Mouse (Mus musculus) liver, adult (tissue): ENCODE results near the gene Usp12.

Experiments
- GATA4 ChIP-seq: IDR thresholded peaks from 2 replicates; pipeline ENCODE4 v1.6.1; 2014; ENCODE audit warnings: mild to moderate bottlenecking, low read length; ENCODE audit not compliant: insufficient replicate concordance

The Usp12 gene

GRCm38 (mm10) chr5:146733888-146734640, 60.7 kb downstream of the Usp12 start:
- TF ChIP-seq GATA4 = no peak

GRCm38 (mm10) chr5:146733372-146733771, 61.4 kb downstream of the Usp12 start:
- no peak for TF ChIP-seq GATA4

DNA sequence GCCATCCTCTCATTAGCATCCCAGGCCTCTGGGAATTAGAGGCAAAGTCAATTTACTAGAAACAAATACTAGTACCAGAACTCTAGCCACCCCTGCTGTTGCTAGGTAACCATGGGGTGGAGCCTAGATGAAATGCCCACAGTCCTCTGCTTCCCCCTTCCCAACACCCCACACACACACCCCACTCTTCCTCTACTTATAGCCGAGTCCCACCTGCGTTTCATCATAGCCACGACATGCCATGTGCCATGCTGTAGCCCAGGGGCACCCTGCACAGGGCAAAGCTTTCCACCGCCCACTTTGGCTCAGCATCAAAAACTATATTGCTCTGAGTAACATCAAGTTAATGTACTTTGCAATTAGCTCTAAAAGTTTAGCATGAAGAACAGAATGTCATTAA, 67.8 kb downstream of the Usp12 start:
- TF ChIP-seq GATA4 = no peak

DNA sequence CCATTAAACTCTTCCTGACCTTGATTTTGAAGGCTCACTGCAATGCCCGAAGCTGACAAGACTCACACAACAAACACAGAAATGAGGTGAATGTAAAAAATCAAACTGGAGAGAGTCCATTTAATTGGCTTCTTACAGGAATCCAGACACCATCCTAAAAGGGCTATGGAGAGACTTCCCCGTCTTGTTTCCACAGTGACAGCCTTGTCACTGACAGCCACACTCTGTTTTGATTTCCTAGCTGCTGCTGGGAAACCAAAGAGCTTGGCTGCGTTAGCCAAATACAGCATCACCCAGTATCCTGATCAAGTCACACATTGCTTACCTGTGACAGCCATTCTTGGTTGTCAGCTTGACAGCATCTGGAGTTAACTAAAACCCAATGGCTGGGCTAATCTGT, 69.8 kb downstream of the Usp12 start:
- no peak for TF ChIP-seq GATA4

DNA sequence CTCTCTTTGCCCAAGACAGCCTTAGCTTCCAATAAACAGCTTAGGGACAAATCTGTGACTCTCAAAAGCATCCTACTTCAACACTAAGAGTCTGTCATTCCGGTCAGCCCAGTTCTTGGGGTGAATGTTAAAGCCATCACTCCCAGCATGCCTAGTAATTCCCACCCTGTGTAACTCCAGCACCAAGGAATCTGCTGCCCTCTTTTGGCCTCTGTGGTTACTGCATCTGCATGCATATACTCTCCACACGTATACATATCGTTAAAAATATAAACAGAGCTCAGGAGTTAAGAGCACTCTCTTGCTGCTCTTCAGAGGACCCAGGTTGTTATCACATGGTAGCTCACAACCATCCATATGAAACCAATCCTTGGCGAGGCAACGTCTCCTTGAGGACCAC, 71.4 kb downstream of the Usp12 start:
- no peak for TF ChIP-seq GATA4

GRCm38 (mm10) chr5:146722226-146722625, 72.6 kb downstream of the Usp12 start:
- no peak for TF ChIP-seq GATA4

DNA sequence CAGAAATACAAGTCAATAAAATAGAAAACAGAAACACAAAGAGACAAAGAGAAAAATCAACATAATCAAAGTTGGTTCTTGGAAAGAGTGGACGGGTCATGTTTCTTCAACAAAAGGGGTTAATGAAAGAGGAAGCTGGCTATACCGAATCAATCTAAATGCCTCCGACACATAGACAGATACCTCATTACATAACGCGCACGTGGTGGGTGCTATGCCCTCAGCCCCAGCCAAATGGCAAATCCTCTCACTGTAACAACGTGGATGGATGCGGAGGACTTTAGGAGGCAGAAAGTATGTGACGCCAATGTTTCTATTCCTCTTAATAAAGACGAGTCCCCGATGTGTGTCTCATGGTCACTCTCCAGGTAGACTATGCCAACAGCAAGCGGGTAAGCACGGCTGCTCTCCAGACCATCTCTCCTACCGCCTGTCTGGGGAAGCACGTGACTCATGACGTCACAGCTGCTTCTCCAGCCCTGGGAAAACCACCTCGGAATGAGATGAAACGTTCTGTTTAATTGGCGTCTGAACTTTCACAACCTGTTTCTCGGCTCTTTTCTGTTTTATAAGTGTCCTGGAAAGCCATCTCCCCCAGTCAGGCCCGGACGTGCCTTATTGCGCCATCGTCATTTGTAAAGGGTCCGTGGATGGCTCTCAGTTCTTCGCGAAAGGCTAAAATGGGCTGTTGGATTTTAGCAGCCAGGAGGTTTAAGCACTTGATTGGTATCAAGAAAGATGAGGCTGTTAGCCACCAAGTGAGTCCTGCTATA, 75.0 kb downstream of the Usp12 start:
- TF ChIP-seq GATA4 = no peak

DNA sequence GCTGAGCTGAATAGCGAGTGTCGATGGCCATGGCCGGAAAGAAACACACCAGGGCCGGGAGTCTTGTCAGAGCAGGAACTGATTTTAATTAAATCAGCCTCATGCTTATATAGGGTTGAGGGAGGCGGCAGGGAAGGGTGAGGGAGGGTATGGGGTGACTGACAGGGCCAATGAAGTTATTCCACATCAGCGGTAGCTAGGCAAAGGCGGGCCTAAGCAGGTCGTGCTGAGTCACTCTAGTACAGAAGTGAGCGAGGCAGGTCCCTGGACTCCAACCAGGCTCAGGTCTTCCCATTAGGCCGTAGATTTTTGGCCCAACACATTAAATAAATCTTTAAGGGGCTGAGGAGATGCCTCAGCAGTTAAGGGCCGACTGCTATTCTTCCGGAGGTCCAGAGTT, 81.0 kb downstream of the Usp12 start:
- TF ChIP-seq GATA4 = no peak

DNA sequence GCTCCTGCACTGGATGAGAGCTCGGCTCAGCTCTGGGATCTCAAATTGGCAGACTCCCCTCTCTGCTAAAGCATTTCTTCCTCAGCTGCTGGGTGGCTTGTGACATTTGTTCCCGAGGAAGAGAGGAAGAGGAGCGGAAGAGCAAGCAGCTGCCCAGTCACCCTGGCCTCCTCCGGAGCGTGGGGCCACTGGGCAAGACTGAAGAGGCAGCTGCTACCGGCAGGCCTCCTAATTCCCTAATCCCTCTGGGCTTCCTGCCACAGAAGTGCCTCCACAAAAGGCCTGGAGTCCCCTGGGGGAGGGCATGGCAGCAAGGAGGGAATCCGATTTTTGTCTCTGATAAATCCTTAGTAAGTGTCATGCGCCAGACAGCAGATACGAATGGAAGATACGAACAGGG, 81.7 kb downstream of the Usp12 start:
- TF ChIP-seq GATA4 = no peak

DNA sequence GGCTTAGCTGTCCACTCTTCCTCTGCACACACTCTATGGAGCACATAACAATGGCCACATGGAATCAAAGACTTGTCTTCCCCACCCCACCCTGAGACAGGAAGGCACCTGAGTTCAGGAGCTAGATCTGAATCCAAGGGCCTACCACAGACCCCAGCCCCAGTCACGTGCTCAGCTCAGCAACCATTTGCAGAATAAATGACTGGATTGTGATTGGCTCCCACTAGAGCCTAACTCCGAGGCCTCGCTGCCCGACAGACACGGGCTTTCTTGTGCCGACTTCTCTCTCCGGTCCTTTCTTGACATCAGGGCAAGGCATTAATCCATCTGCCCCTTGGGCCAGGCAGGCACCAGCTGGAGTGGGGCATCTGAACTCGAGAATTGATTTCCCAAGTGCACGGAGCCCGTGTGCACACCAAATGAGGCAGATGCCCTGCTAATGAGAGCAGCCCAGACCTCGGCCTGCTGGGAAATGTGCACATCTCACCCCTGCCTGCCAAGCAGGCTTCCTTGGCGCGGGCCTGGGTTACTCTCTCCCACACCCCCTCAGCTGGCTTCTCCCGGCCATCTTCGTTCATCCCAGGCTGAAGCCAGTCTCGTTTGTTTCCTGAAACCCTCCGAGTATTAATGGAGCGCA, 82.4 kb downstream of the Usp12 start:
- no peak for TF ChIP-seq GATA4

- no peak for TF ChIP-seq GATA4
Observed at GRCm38 (mm10) chr5:146709361-146709760, 85.4 kb downstream of the Usp12 start.

GRCm38 (mm10) chr5:146705815-146706408, 88.9 kb downstream of the Usp12 start:
- no peak for TF ChIP-seq GATA4

- no peak for TF ChIP-seq GATA4
Observed at GRCm38 (mm10) chr5:146705411-146705810, 89.4 kb downstream of the Usp12 start.

DNA sequence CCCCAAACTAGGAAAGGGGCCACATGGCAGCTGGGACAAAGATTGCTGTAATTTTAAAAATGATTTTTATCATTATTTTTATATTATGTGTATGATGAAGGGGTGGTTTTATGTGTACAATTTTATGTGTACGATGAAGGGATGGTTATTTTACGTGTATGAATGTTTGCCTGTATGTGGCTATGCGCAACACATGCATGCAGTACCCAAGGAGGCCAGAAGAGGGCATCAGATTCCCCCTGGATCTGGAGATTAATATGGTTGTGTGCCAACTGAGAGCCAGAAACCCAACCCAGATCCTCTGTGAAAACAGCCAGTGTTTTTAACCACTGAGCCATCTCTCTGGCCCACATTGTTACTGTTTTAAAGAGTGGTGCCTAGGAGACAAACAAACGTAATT, 90.6 kb downstream of the Usp12 start:
- no peak for TF ChIP-seq GATA4

DNA sequence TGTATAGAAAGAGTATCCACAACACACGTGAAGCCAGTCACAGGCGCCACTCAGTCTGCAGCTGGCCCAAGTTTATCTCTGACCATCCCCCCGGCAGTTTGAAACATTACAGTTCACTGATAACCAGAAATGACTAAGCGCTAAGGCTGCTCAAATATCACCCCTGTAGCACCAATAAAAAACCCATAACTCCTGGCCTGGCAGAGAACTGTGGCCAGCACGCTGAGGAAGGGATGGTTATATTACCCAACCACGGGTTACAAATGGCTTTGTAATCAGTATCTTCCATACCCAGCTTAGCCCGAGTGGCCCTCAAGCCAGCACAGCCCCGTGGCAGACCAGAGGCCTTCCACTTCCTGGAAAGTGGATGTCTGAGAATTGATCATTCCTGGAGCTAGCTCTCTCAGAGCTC, 91.1 kb downstream of the Usp12 start:
- TF ChIP-seq GATA4 = no peak; the same call in 1 of the 2 replicates

DNA sequence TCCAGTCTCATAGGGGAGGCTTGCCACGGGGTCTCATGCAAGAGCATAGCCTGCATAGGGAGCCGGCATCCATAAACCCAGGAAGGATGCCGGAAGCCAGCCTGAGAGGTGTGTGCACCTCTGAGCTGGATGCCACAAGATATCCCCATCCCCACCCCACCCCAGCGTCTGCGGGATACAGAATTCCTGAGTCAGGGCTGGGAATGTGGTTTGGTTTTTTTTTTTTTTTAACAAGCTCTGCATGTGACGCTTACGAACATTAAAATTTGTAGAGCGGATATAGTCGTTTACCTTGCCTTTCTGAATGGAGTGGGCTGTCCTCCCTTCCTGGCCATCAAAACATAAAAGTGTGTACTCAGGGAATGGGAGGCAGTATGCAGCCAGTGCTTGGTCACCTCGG, 94.7 kb downstream of the Usp12 start:
- TF ChIP-seq GATA4 = no peak
